Mouse (Mus musculus) heart, adult 2 months (tissue): Measurements from ENCODE around the gene Mybpc3. TPM values are rescaled to one million over a fixed set of nuclear protein-coding genes. Genes with fewer than 3 reads are reported as not detected.

Experiments used
- DNase-seq, 2 experiments: peaks; one replicate each; pipeline ENCODE4 v3.0.0; 2021
- H3K27ac ChIP-seq: fragments of 200-600 bp; 2 replicates; pipeline ENCODE4 v1.8.1; 2022
- H3K27me3 ChIP-seq: fragments of 200-500 bp; 2 replicates; pipeline ENCODE4 v1.6.1; 2012; ENCODE audit warnings: mild to moderate bottlenecking, low read length, inconsistent platforms, mixed read lengths; ENCODE audit not compliant: control insufficient read depth, insufficient read depth
- H3K36me3 ChIP-seq: fragments of 200-500 bp; 2 replicates; pipeline ENCODE4 v1.6.1; 2012; ENCODE audit warnings: low read length, inconsistent platforms; ENCODE audit not compliant: control insufficient read depth, insufficient read depth
- H3K4me1 ChIP-seq: fragments of 200-500 bp; 2 replicates; pipeline ENCODE4 v1.6.1; 2011; ENCODE audit warnings: low read length; ENCODE audit not compliant: control insufficient read depth, insufficient read depth
- H3K4me3 ChIP-seq: fragments of 200-600 bp; 2 replicates; pipeline ENCODE4 v1.8.1; 2022
- H3K79me2 ChIP-seq: fragments of 200-500 bp; replicated peaks from 2 replicates; pipeline ENCODE4 v1.6.1; 2012; ENCODE audit warnings: mild to moderate bottlenecking, inconsistent platforms, low read length, moderate library complexity, mixed read lengths; ENCODE audit not compliant: control insufficient read depth, insufficient read depth
- H3K9ac ChIP-seq: fragments of 200-500 bp; 2 replicates; pipeline ENCODE4 v1.6.1; 2012; ENCODE audit warnings: low read depth, mild to moderate bottlenecking, control low read depth, inconsistent platforms, low read length, mixed read lengths
- CTCF ChIP-seq: fragments of 200-600 bp; IDR thresholded peaks from 2 replicates; pipeline ENCODE4 v1.8.1; 2022; ENCODE audit warnings: antibody characterized with exemption, mild to moderate bottlenecking, moderate library complexity
- EP300 ChIP-seq: fragments of 200-500 bp; IDR thresholded peaks from 2 replicates; pipeline ENCODE4 v1.6.1; 2011; ENCODE audit warnings: low read depth, low read length, control low read depth; ENCODE audit not compliant: insufficient read depth
- POLR2A ChIP-seq: fragments of 200-500 bp; IDR thresholded peaks from 2 replicates; pipeline ENCODE4 v1.6.1; 2011; ENCODE audit warnings: mild to moderate bottlenecking, low read depth, low read length, control low read depth; ENCODE audit not compliant: insufficient read depth
- WGBS: fragments of 180-500 bp; shearing (Covaris S2); methylation state at CpG from one replicate; pipeline ENCODE4 v1.1.7; 2018; 5-methylcytosine and 5-hydroxymethylcytosine counted together
- intact Hi-C: fragments of 180-260 bp; cut with DNase I; formaldehyde crosslinking; loops from one replicate; pipeline ENCODE4 v1.15.1; 2025
- polyA plus RNA-seq: library from polyadenylated mRNA; depleted of rRNA; stranded (reverse); fragments of >200 nt; gene quantifications from 2 replicates; pipeline ENCODE4 v1.2.3, GENCODE M21; 2012
- total RNA-seq, 2 experiments: library from RNA; stranded (reverse); gene quantifications; 2 replicates each; pipeline ENCODE4 v1.2.3; 2021

Mybpc3 gene
- total and polyA plus RNA-seq, 3 experiments, result 1,229 to 1,417 (median 1,378) TPM

GRCm38 (mm10) chr2:91071059-91071458 lies 46.9 kb upstream of the Mybpc3 start:
- DNase-seq, result no peak
- peak overlapping the region; percentile 87 for H3K27ac ChIP-seq
- no peaks in the 10 kb centered on the region for H3K27me3 ChIP-seq
- WGBS, result 88% methylated on average over 10 of the region's 10 CpGs
- no peaks in the 10 kb centered on the region for H3K79me2 ChIP-seq
- H3K4me1 ChIP-seq, result peaks cover 6% of the 10 kb centered on the region
- peak overlapping the region; percentile 68 for H3K9ac ChIP-seq
- H3K36me3 ChIP-seq, result no peaks in the 10 kb centered on the region
- intact Hi-C loops, result loop anchor here (5.0 kb wide), 1 partner anchor 131 kb away; the partner anchor contains the start of genes Acp2 and Nr1h3
- no peak for TF ChIP-seq EP300
- TF ChIP-seq CTCF, result no peak
- TF ChIP-seq POLR2A, result no peak
- peak overlapping the region; percentile 52 for H3K4me3 ChIP-seq

- peaks cover 6% of the 10 kb centered on the region for H3K4me1 ChIP-seq
- no peak overlapping the region for H3K9ac ChIP-seq
- H3K36me3 ChIP-seq, result no peaks in the 10 kb centered on the region
- TF ChIP-seq CTCF (no peak), POLR2A (no peak), EP300 (no peak)
- no peaks in the 10 kb centered on the region for H3K27me3 ChIP-seq
- no peak overlapping the region for H3K27ac ChIP-seq
- no peak overlapping the region for H3K4me3 ChIP-seq
- intact Hi-C loops, result loop anchor here (5.0 kb wide), 1 partner anchor 130 kb away; the partner anchor contains the start of genes Acp2 and Nr1h3
- H3K79me2 ChIP-seq, result no peaks in the 10 kb centered on the region
- no peak for DNase-seq
- 32% methylated on average over 1 of the region's 1 CpGs for WGBS
Observed at GRCm38 (mm10) chr2:91072092-91072491, 45.9 kb upstream of the Mybpc3 start.

DNA sequence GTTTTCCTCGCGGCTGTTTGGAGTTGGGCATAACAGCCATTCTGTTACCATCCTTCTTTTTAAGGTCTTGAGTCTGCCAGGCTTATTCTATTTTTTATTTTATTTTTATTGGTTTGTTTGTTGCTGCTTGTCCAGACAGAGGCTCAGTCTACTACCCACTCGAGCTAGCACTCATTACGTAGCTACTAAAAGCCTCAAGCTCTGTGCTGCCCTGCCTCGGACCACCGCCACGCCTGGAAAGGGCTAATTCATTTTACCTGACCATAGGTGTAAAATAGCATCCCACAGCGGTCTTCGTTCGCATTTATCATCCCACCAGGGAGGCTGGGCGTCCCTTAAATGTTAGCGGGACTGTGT lies 40.0 kb upstream of the Mybpc3 start:
- H3K36me3 ChIP-seq, result no peaks in the 10 kb centered on the region
- H3K79me2 ChIP-seq, result no peaks in the 10 kb centered on the region
- no peaks in the 10 kb centered on the region for H3K27me3 ChIP-seq
- peaks cover 2% of the 10 kb centered on the region for H3K4me1 ChIP-seq
- no peak overlapping the region for H3K4me3 ChIP-seq
- H3K27ac ChIP-seq, result no peak overlapping the region
- 45% methylated on average over 12 of the region's 12 CpGs for WGBS
- no peak for TF ChIP-seq POLR2A
- no peak for TF ChIP-seq EP300
- no peak for TF ChIP-seq CTCF
- no peak for DNase-seq
- intact Hi-C loops, result no loop called here
- no peak overlapping the region for H3K9ac ChIP-seq

DNA sequence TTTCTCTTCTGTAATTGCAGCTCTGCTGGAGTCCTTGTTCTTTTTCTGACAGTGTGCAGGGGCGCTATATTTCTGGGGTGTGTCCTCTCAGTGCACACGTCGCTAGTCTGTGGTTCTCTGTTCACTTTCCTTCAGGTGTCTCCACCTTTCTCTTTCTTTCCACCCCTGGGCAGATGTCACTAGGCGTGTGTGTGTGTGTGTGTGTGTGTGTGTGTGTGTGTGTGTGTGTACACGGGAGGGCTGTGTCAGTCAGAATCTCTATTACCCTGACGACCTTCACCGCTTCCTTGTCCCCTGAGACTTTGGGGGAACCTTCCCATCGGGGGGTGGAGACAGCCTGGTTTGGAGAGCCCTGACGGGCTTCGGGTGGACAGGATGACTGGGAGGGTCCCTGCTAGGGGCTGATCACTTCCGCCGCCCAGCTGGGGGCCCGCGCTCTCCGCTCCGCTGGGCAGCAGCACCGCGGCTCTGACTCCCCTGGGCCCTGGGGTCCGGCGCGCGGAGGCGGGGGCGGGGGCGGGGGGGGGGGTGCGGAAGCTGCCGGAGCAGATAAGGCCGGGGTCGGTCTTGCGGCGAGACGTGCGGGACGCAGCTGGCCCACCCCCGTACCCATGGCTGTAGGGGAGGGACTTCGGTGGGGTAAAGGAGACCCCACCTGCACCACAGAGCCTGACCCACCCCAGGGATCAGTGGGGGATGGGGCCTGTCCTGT lies 39.5 kb upstream of the Mybpc3 start:
- Histone ChIP-seq H3K36me3 (no peaks in the 10 kb centered on the region), H3K79me2 (no peaks in the 10 kb centered on the region), H3K27me3 (no peaks in the 10 kb centered on the region), H3K4me1 (peaks cover 2% of the 10 kb centered on the region), H3K9ac (peak overlapping the region; percentile 61), H3K4me3 (peak overlapping the region; percentile 28; the same call in 1 of the 2 replicates), H3K27ac (no peak overlapping the region)
- intact Hi-C loops, result no loop called here
- DNase-seq, result peak in 1 of 2 experiments; percentile 37
- WGBS, result 3% methylated on average over 28 of the region's 36 CpGs
- TF ChIP-seq POLR2A (no peak), CTCF (no peak)

DNA sequence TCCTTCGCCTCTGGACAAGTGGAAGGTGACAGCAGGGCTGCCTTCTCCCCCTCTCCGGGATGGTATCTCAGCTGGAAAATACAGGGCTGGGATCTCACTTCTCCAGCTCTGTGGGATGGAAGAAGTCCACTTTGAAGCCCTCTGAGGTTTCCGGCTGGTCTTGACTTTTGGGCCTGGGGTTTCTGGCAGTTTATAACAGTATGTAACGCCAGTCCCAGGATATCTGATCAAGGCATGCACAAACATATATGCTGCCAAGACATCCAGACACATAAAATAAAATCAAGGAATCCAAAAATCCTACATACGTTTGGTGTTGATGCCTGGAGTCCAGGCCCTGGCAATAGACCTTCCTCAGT lies 38.9 kb upstream of the Mybpc3 start:
- H3K27me3 ChIP-seq, result no peaks in the 10 kb centered on the region
- H3K27ac ChIP-seq, result no peak overlapping the region
- no peak for DNase-seq
- TF ChIP-seq EP300 (no peak), CTCF (no peak), POLR2A (no peak)
- H3K36me3 ChIP-seq, result no peaks in the 10 kb centered on the region
- intact Hi-C loops, result no loop called here
- H3K79me2 ChIP-seq, result no peaks in the 10 kb centered on the region
- H3K4me3 ChIP-seq, result peak overlapping the region; percentile 28; the same call in 1 of the 2 replicates
- peaks cover 2% of the 10 kb centered on the region for H3K4me1 ChIP-seq
- 45% methylated on average over 5 of the region's 5 CpGs for WGBS
- H3K9ac ChIP-seq, result peak overlapping the region; percentile 61

- Histone ChIP-seq H3K27me3 (no peaks in the 10 kb centered on the region), H3K4me1 (peaks cover 2% of the 10 kb centered on the region), H3K9ac (no peak overlapping the region), H3K4me3 (no peak overlapping the region), H3K79me2 (no peaks in the 10 kb centered on the region), H3K27ac (no peak overlapping the region), H3K36me3 (no peaks in the 10 kb centered on the region)
- 70% methylated on average over 8 of the region's 8 CpGs for WGBS
- TF ChIP-seq EP300 (no peak), POLR2A (no peak), CTCF (no peak)
- intact Hi-C loops, result no loop called here
- DNase-seq, result peak in 1 of 2 experiments; percentile 41
Observed at GRCm38 (mm10) chr2:91080784-91081513, 37.0 kb upstream of the Mybpc3 start.
